Mouse (Mus musculus): ENCODE data around the gene Isoc2a. TPM values are rescaled to one million over a fixed set of nuclear protein-coding genes. Genes with fewer than 3 reads are reported as not detected.

Isoc2a gene
- polyA plus RNA-seq, 1 experiment from 2014 or later: 0.82 TPM

- under 1% methylated on average over 36 of the region's 41 CpGs for WGBS
- H3K27ac ChIP-seq (ENCODE audit: low read depth, low read length): no peak within 1 kb of the TSS
Measured at GRCm38 (mm10) chr7:4844245-4844916, 32.6 kb upstream of the Isoc2a start, which contains the start of gene Shisa7. Gene Shisa7 (minus strand): TSS chr7:4844696.

GRCm38 (mm10) chr7:4844917-4845309, 32.0 kb upstream of the Isoc2a start:
- Histone ChIP-seq H3K4me2 (ENCODE audit: low read depth) (peak overlapping the region; percentile 90), H3K27me3 (ENCODE audit: control insufficient read depth, insufficient read depth, low read length) (peaks cover 21% of the 10 kb centered on the region), H3K9ac (ENCODE audit: low read length) (peak overlapping the region; percentile 54; the same call in 1 of the 2 replicates), H3K4me3 (ENCODE audit: low read depth, low read length) (peak overlapping the region; percentile 51), H3K4me1 (ENCODE audit: control insufficient read depth, insufficient read depth, low read length) (peaks cover 3% of the 10 kb centered on the region; the same call in 1 of the 2 replicates), H3K36me3 (ENCODE audit: control insufficient read depth, insufficient read depth, low read length) (no peaks in the 10 kb centered on the region), H3K9me3 (ENCODE audit: control insufficient read depth, low read length) (no peaks in the 10 kb centered on the region), H3K27ac (ENCODE audit: low read depth, low read length) (no peak overlapping the region)
- ATAC-seq (ENCODE audit: insufficient read depth, low FRiP score, low TSS enrichment) (peak; percentile 86), DNase-seq (ENCODE audit: low spot score) (peak; percentile 89)
- WGBS: under 1% methylated on average over 13 of the region's 13 CpGs

More at GRCm38 (mm10) chr7:4844245-4844916, 32.6 kb upstream of the Isoc2a start, which contains the start of gene Shisa7:
- peak within 1 kb of the TSS; percentile 54 for H3K9ac ChIP-seq (ENCODE audit: low read length)
- DNase-seq (ENCODE audit: low spot score) (no peak), ATAC-seq (ENCODE audit: insufficient read depth, low FRiP score, low TSS enrichment) (peak; percentile 46)
- H3K4me3 ChIP-seq (ENCODE audit: low read depth, low read length): peak within 1 kb of the TSS; percentile 51
- H3K27me3 ChIP-seq (ENCODE audit: control insufficient read depth, insufficient read depth, low read length): peaks cover 21% of the 10 kb centered on the region
- H3K4me2 ChIP-seq (ENCODE audit: low read depth): peak within 1 kb of the TSS; percentile 90
- H3K9me3 ChIP-seq (ENCODE audit: control insufficient read depth, low read length): no peaks in the 10 kb centered on the region
- H3K36me3 ChIP-seq (ENCODE audit: control insufficient read depth, insufficient read depth, low read length): no peaks in the 10 kb centered on the region
- H3K4me1 ChIP-seq (ENCODE audit: control insufficient read depth, insufficient read depth, low read length): peaks cover 3% of the 10 kb centered on the region; the same call in 1 of the 2 replicates

GRCm38 (mm10) chr7:4849372-4849771, 27.6 kb upstream of the Isoc2a start:
- Histone ChIP-seq H3K4me3 (ENCODE audit: low read depth, low read length) (no peak overlapping the region), H3K27me3 (ENCODE audit: control insufficient read depth, insufficient read depth, low read length) (peaks cover 3% of the 10 kb centered on the region), H3K4me2 (ENCODE audit: low read depth) (no peak overlapping the region), H3K36me3 (ENCODE audit: control insufficient read depth, insufficient read depth, low read length) (no peaks in the 10 kb centered on the region), H3K4me1 (ENCODE audit: control insufficient read depth, insufficient read depth, low read length) (no peaks in the 10 kb centered on the region; the same call in 1 of the 2 replicates), H3K27ac (ENCODE audit: low read depth, low read length) (no peak overlapping the region), H3K9ac (ENCODE audit: low read length) (no peak overlapping the region), H3K9me3 (ENCODE audit: control insufficient read depth, low read length) (no peaks in the 10 kb centered on the region)
- no peak for ATAC-seq (ENCODE audit: insufficient read depth, low FRiP score, low TSS enrichment)
- DNase-seq (ENCODE audit: low spot score): no peak
- 60% methylated on average over 9 of the region's 9 CpGs for WGBS

GRCm38 (mm10) chr7:4850621-4851314, 26.2 kb upstream of the Isoc2a start:
- no peaks in the 10 kb centered on the region for H3K4me1 ChIP-seq (ENCODE audit: control insufficient read depth, insufficient read depth, low read length)
- 76% methylated on average over 11 of the region's 11 CpGs for WGBS
- H3K27ac ChIP-seq (ENCODE audit: low read depth, low read length): no peak overlapping the region
- no peaks in the 10 kb centered on the region for H3K36me3 ChIP-seq (ENCODE audit: control insufficient read depth, insufficient read depth, low read length)
- no peak overlapping the region for H3K9ac ChIP-seq (ENCODE audit: low read length)
- no peaks in the 10 kb centered on the region for H3K9me3 ChIP-seq (ENCODE audit: control insufficient read depth, low read length)
- no peak overlapping the region for H3K4me3 ChIP-seq (ENCODE audit: low read depth, low read length)
- ATAC-seq (ENCODE audit: insufficient read depth, low FRiP score, low TSS enrichment): no peak
- H3K27me3 ChIP-seq (ENCODE audit: control insufficient read depth, insufficient read depth, low read length): no peaks in the 10 kb centered on the region
- no peak for DNase-seq (ENCODE audit: low spot score)
- H3K4me2 ChIP-seq (ENCODE audit: low read depth): no peak overlapping the region

- no peaks in the 10 kb centered on the region for H3K27me3 ChIP-seq (ENCODE audit: control insufficient read depth, insufficient read depth, low read length)
- no peaks in the 10 kb centered on the region for H3K36me3 ChIP-seq (ENCODE audit: control insufficient read depth, insufficient read depth, low read length)
- no peak overlapping the region for H3K4me3 ChIP-seq (ENCODE audit: low read depth, low read length)
- H3K9me3 ChIP-seq (ENCODE audit: control insufficient read depth, low read length): no peaks in the 10 kb centered on the region
- no peak overlapping the region for H3K4me2 ChIP-seq (ENCODE audit: low read depth)
- H3K4me1 ChIP-seq (ENCODE audit: control insufficient read depth, insufficient read depth, low read length): no peaks in the 10 kb centered on the region
- ATAC-seq (ENCODE audit: insufficient read depth, low FRiP score, low TSS enrichment): no peak
- 76% methylated on average over 8 of the region's 8 CpGs for WGBS
- H3K9ac ChIP-seq (ENCODE audit: low read length): no peak overlapping the region
- H3K27ac ChIP-seq (ENCODE audit: low read depth, low read length): no peak overlapping the region
- DNase-seq (ENCODE audit: low spot score): no peak
Measured at GRCm38 (mm10) chr7:4851315-4851688, 25.7 kb upstream of the Isoc2a start.

GRCm38 (mm10) chr7:4853613-4854012, 23.3 kb upstream of the Isoc2a start:
- H3K4me1 ChIP-seq (ENCODE audit: control insufficient read depth, insufficient read depth, low read length): no peaks in the 10 kb centered on the region
- H3K27ac ChIP-seq (ENCODE audit: low read depth, low read length): no peak overlapping the region
- H3K27me3 ChIP-seq (ENCODE audit: control insufficient read depth, insufficient read depth, low read length): no peaks in the 10 kb centered on the region
- no peak overlapping the region for H3K9ac ChIP-seq (ENCODE audit: low read length)
- no peaks in the 10 kb centered on the region for H3K36me3 ChIP-seq (ENCODE audit: control insufficient read depth, insufficient read depth, low read length)
- no peak overlapping the region for H3K4me3 ChIP-seq (ENCODE audit: low read depth, low read length)
- no peak overlapping the region for H3K4me2 ChIP-seq (ENCODE audit: low read depth)
- no peaks in the 10 kb centered on the region for H3K9me3 ChIP-seq (ENCODE audit: control insufficient read depth, low read length)
- DNase-seq (ENCODE audit: low spot score): no peak
- WGBS: 84% methylated on average over 3 of the region's 3 CpGs
- no peak for ATAC-seq (ENCODE audit: insufficient read depth, low FRiP score, low TSS enrichment)

GRCm38 (mm10) chr7:4856508-4856907, 20.4 kb upstream of the Isoc2a start:
- no peaks in the 10 kb centered on the region for H3K36me3 ChIP-seq (ENCODE audit: control insufficient read depth, insufficient read depth, low read length)
- H3K4me1 ChIP-seq (ENCODE audit: control insufficient read depth, insufficient read depth, low read length): no peaks in the 10 kb centered on the region
- WGBS: 84% methylated on average over 9 of the region's 9 CpGs
- no peak overlapping the region for H3K27ac ChIP-seq (ENCODE audit: low read depth, low read length)
- no peak overlapping the region for H3K4me3 ChIP-seq (ENCODE audit: low read depth, low read length)
- ATAC-seq (ENCODE audit: insufficient read depth, low FRiP score, low TSS enrichment) (no peak), DNase-seq (ENCODE audit: low spot score) (no peak)
- no peak overlapping the region for H3K4me2 ChIP-seq (ENCODE audit: low read depth)
- no peaks in the 10 kb centered on the region for H3K27me3 ChIP-seq (ENCODE audit: control insufficient read depth, insufficient read depth, low read length)
- H3K9me3 ChIP-seq (ENCODE audit: control insufficient read depth, low read length): no peaks in the 10 kb centered on the region
- no peak overlapping the region for H3K9ac ChIP-seq (ENCODE audit: low read length)

GRCm38 (mm10) chr7:4857321-4857720, 19.6 kb upstream of the Isoc2a start:
- WGBS: 74% methylated on average over 7 of the region's 7 CpGs
- H3K4me2 ChIP-seq (ENCODE audit: low read depth): no peak overlapping the region
- DNase-seq (ENCODE audit: low spot score): no peak
- no peaks in the 10 kb centered on the region for H3K36me3 ChIP-seq (ENCODE audit: control insufficient read depth, insufficient read depth, low read length)
- H3K4me3 ChIP-seq (ENCODE audit: low read depth, low read length): no peak overlapping the region
- H3K27ac ChIP-seq (ENCODE audit: low read depth, low read length): no peak overlapping the region
- H3K4me1 ChIP-seq (ENCODE audit: control insufficient read depth, insufficient read depth, low read length): no peaks in the 10 kb centered on the region
- no peak for ATAC-seq (ENCODE audit: insufficient read depth, low FRiP score, low TSS enrichment)
- no peaks in the 10 kb centered on the region for H3K27me3 ChIP-seq (ENCODE audit: control insufficient read depth, insufficient read depth, low read length)
- no peak overlapping the region for H3K9ac ChIP-seq (ENCODE audit: low read length)
- no peaks in the 10 kb centered on the region for H3K9me3 ChIP-seq (ENCODE audit: control insufficient read depth, low read length)

Data from neural tube, embryonic 11.5 days (tissue).